ENCODE assay signal across 17 mouse cellular contexts in genomic region chr8:77584174-77584573, GRCm38 (mm10).
"Had no signal": no experiment of that assay in that cellular context is flagged by ENCODE, and none has a peak within 500 bp of the region (broad histone marks: within the 10 kb centered on the region; RNA-seq: fewer than 3 reads in every experiment).

No protein-coding gene starts in this region.

- ATAC-seq: lung, postnatal 0 days had no signal

- DNase-seq: kidney, adult 18-20 months; kidney, adult 9 months; kidney, postnatal 14 days; kidney, postnatal 4 days; liver, embryonic 13.5 days; lung, embryonic 14.5 days; midbrain, embryonic 14.5 days; right cerebral cortex, adult 18-20 months; right cerebral cortex, postnatal 14 days; spleen, adult 18-20 months; thymus, adult 18-20 months; thymus, postnatal 36 days had no signal

- H3K9me3 ChIP-seq: liver, embryonic 13.5 days; megakaryocyte, embryonic 14.5 days had no signal

- H3K27ac ChIP-seq: left cerebral cortex, adult 2 months; liver, embryonic 13.5 days; macrophage had no signal

- H3K4me1 ChIP-seq: liver, embryonic 13.5 days had no signal

- H3K4me2 ChIP-seq: liver, embryonic 13.5 days; lung, embryonic 14.5 days; midbrain, embryonic 11.5 days had no signal

- H3K9ac ChIP-seq: liver, embryonic 13.5 days; lung, embryonic 14.5 days had no signal

- H3K27me3 ChIP-seq: liver, embryonic 13.5 days; megakaryocyte, embryonic 14.5 days had no signal

- H3K4me3 ChIP-seq: left cerebral cortex, adult 2 months; liver, embryonic 13.5 days; megakaryocyte, embryonic 14.5 days had no signal
